ENCODE assay signal across 12 mouse cellular contexts in the genomic region with DNA sequence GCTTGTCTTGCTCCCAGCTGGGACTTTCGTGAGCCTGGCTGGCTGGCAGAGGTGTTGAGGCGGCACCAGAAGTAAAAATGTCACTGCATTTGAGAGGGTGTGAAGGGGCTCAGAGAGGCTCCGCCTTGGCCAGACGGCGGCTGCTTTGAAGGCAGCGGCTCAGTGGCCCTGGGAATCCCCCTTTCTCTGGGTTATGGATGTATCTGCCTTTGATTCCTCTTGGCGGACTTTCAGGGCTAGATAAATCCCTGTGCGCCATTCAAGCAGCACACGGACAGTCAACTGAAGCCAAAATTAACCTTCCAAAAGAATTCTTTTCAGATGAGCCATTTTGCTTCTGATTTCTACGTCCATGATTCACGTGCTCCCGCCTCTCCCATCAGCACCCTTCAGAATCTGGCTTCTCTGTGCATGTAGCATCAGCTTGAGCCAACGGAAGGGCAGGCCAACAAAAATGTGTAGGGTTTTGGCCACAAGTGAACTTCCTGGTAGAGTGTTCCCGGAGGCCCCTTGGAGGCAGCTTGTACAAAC. TPM values are rescaled to one million over a fixed set of nuclear protein-coding genes. Genes with fewer than 3 reads are reported as not detected.
A peak's percentile ranks its signal among the peaks of the same experiment; 100 is the strongest.
DNase-seq lines count a peak whose midpoint lies in the region; ATAC-seq and TF ChIP-seq lines count a peak whose summit lies in the region.
"Had no signal": no experiment of that assay in that cellular context is flagged by ENCODE, and none has a peak within 500 bp of the region (broad histone marks: within the 10 kb centered on the region; RNA-seq: fewer than 3 reads in every experiment).

No protein-coding gene starts in this region.

- peak overlapping the region; percentile 39; the same call in 1 of the 2 replicates for H3K27ac ChIP-seq in heart, embryonic 10.5 days
- H3K27ac ChIP-seq in lung, postnatal 0 days (ENCODE audit: low read length) = no peak overlapping the region
- H3K27ac ChIP-seq in limb, embryonic 10.5 days = peak overlapping the region; percentile 58
- H3K27ac ChIP-seq: liver, embryonic 13.5 days had no signal

- ATAC-seq in lung, postnatal 0 days = peak; percentile 46

- H3K36me3 ChIP-seq in heart, embryonic 10.5 days = no peaks in the 10 kb centered on the region
- no peaks in the 10 kb centered on the region for H3K36me3 ChIP-seq in lung, postnatal 0 days (ENCODE audit: insufficient read depth, low read length)
- H3K36me3 ChIP-seq in limb, embryonic 10.5 days = no peaks in the 10 kb centered on the region
- H3K36me3 ChIP-seq: liver, embryonic 13.5 days had no signal

- no peak for TF ChIP-seq CTCF in lung, postnatal 0 days (IDR thresholded peaks at IDR 0.05)

- no peak for DNase-seq in heart, embryonic 10.5 days (ENCODE audit: low spot score)
- no peak for DNase-seq in heart, postnatal 14 days
- peak; percentile 32 for DNase-seq in lung, postnatal 0 days (ENCODE audit: low spot score)
- no peak for DNase-seq in lung, postnatal 36 days
- peak; percentile 42 for DNase-seq in adrenal gland, postnatal 10 days
- DNase-seq in limb, embryonic 10.5 days (ENCODE audit: low spot score) = no peak
- DNase-seq in kidney, postnatal 10 days = no peak
- no peak for DNase-seq in ovary, adult 18-20 months (ENCODE audit: low spot score)
- DNase-seq: cerebellum, adult 9-11 months; layer of hippocampus, postnatal 36 days; liver, embryonic 13.5 days had no signal

- 0 out of 2 replicates have a peak overlapping the region, but pooled peaks have one; percentile 17 for H3K4me2 ChIP-seq in lung, postnatal 0 days (replicated peaks; ENCODE audit: low read depth, low read length)
- H3K4me2 ChIP-seq: liver, embryonic 13.5 days had no signal

- peaks cover 37% of the 10 kb centered on the region; the same call in 1 of the 2 replicates for H3K27me3 ChIP-seq in heart, embryonic 10.5 days (ENCODE audit: insufficient read depth, poor library complexity, severe bottlenecking)
- no peaks in the 10 kb centered on the region for H3K27me3 ChIP-seq in lung, postnatal 0 days (replicated peaks; ENCODE audit: insufficient read depth, low read length)
- H3K27me3 ChIP-seq in limb, embryonic 10.5 days (ENCODE audit: low read depth, poor library complexity, severe bottlenecking) = 0 out of 2 replicates have a peak, but pooled peaks cover 5% of the 10 kb centered on the region
- H3K27me3 ChIP-seq: liver, embryonic 13.5 days had no signal

- no peak for TF ChIP-seq EP300 in lung, postnatal 0 days (IDR thresholded peaks at IDR 0.05)

- H3K4me3 ChIP-seq in heart, embryonic 10.5 days = no peak overlapping the region
- H3K4me3 ChIP-seq in lung, postnatal 0 days (ENCODE audit: low read depth, low read length) = no peak overlapping the region
- no peak overlapping the region for H3K4me3 ChIP-seq in limb, embryonic 10.5 days
- H3K4me3 ChIP-seq: erythroblast, embryonic 14.5 days; liver, embryonic 13.5 days had no signal

- intact Hi-C loops in heart, postnatal 14 days (cut with DNase I) = no loop called here

- H3K9me3 ChIP-seq in heart, embryonic 10.5 days = no peaks in the 10 kb centered on the region
- H3K9me3 ChIP-seq in lung, postnatal 0 days (ENCODE audit: low read length) = no peaks in the 10 kb centered on the region
- no peaks in the 10 kb centered on the region for H3K9me3 ChIP-seq in limb, embryonic 10.5 days (replicated peaks)
- H3K9me3 ChIP-seq: liver, embryonic 13.5 days had no signal

- 23% methylated on average over 14 of the region's 14 CpGs for WGBS in heart, embryonic 10.5 days
- WGBS in lung, postnatal 0 days = 24% methylated on average over 14 of the region's 14 CpGs
- 28% methylated on average over 14 of the region's 14 CpGs for WGBS in limb, embryonic 10.5 days

- no peak overlapping the region for H3K9ac ChIP-seq in lung, postnatal 0 days (replicated peaks; ENCODE audit: low read depth)
- H3K9ac ChIP-seq: liver, embryonic 13.5 days had no signal

- H3K4me1 ChIP-seq in heart, embryonic 10.5 days = peaks cover 44% of the 10 kb centered on the region
- H3K4me1 ChIP-seq in lung, postnatal 0 days (ENCODE audit: insufficient read depth, low read depth, low read length) = no peaks in the 10 kb centered on the region; the same call in 1 of the 2 replicates
- H3K4me1 ChIP-seq in limb, embryonic 10.5 days = peaks cover 69% of the 10 kb centered on the region
- H3K4me1 ChIP-seq: liver, embryonic 13.5 days had no signal

RNA-seq across cellular contexts. Expression of gene Phykpl, which starts 57.9 kb away (rescaled TPM):
- 18.1 and 18.2 TPM in 2 replicates for polyA plus RNA-seq in heart, embryonic 10.5 days (2016; fragmentation: Nextera tagmentation; extraction: Ambion mirVana)
- total RNA-seq in heart, postnatal 14 days (2021) = 10 to 100 TPM; 10.3 to 10.4 TPM
- polyA plus RNA-seq in lung, postnatal 0 days (2015; fragmentation: Nextera tagmentation; extraction: Ambion mirVana) = 10.8 and 12.0 TPM in 2 replicates
- 10 to 100 TPM; 22.9 to 31.1 TPM for total RNA-seq in adrenal gland, postnatal 10 days (2021)
- polyA plus RNA-seq in limb, embryonic 10.5 days (2016; fragmentation: Nextera tagmentation; extraction: Ambion mirVana) = 15.6 and 16.1 TPM in 2 replicates

Comparison
In these comparisons a context has a peak if more than half of its experiments do, and no peak if none do; other contexts are left out.
1. DNase-seq: peak in lung, postnatal 0 days (single experiment) and adrenal gland, postnatal 10 days (single experiment); none in heart, embryonic 10.5 days (single experiment), heart, postnatal 14 days (0 of 2), lung, postnatal 36 days (single experiment), limb, embryonic 10.5 days (single experiment), kidney, postnatal 10 days (single experiment) and ovary, adult 18-20 months (single experiment).